Mouse (Mus musculus) spleen, adult 2 months (tissue): ENCODE measurements around the gene Krtap28-13.

Experiments used
- CTCF ChIP-seq: fragments of 200-500 bp; IDR thresholded peaks from 2 replicates; pipeline ENCODE4 v1.5.1; 2011; ENCODE audit warnings: mild to moderate bottlenecking, inconsistent platforms; ENCODE audit not compliant: insufficient read depth, insufficient read length, insufficient replicate concordance; ENCODE audit errors: extremely low read depth
- POLR2A ChIP-seq: fragments of 200-500 bp; IDR thresholded peaks from 2 replicates; pipeline ENCODE4 v1.6.1; 2011; ENCODE audit warnings: low read depth, low read length, inconsistent platforms

DNA sequence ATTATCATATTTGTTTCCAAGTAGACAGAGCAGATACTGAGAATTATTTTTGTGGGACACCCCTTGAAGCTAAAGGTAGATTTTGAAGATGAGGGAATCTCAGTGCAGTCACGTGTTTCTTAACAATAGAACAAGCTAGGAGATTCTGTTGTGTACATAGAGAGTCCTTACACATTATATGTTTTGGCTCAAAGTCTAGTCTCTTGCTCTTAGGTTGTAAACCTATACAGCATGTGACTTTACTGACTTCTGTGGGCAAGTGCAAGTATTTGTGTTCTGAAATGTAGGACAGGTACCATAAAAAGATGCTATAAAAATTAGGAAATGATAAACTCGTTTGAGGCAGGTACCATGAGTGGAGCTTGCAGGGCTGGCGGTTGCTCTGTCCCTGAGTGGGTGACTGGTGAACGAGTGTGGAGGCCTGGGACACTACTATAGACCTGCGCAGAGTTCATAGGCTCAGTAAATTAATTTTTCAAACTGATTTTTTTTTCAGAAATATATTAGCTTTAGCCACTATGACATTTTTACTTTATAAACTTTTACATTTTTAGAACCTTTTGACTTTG, 46.8 kb downstream of the Krtap28-13 start:
- TF ChIP-seq CTCF (no peak), POLR2A (no peak)
